Mouse (Mus musculus) embryonic facial prominence, embryonic 13.5 days (tissue): ENCODE results near the gene Nrxn1. TPM values are rescaled to one million over a fixed set of nuclear protein-coding genes. Genes with fewer than 3 reads are reported as not detected.

Experiments used
- ATAC-seq: fragments of 200-750 bp; cut with Nextera tagmentation; 2 replicates; pipeline ENCODE4 v1.8.0; 2017; ENCODE audit warnings: low read depth; ENCODE audit not compliant: insufficient number of reproducible peaks, insufficient read depth, low FRiP score, low TSS enrichment
- H3K27ac ChIP-seq: fragments of 300-500 bp; sonication (generic); 2 replicates; pipeline ENCODE4 v1.5.1; 2015; ENCODE audit warnings: moderate library complexity, mild to moderate bottlenecking, inconsistent platforms
- H3K27me3 ChIP-seq: fragments of 300-500 bp; sonication (generic); 2 replicates; pipeline ENCODE4 v1.6.1; 2015; ENCODE audit warnings: mild to moderate bottlenecking, inconsistent platforms
- H3K36me3 ChIP-seq: fragments of 300-500 bp; sonication (generic); 2 replicates; pipeline ENCODE4 v1.6.1; 2015; ENCODE audit warnings: mild to moderate bottlenecking, inconsistent platforms
- H3K4me1 ChIP-seq: fragments of 300-500 bp; sonication (generic); 2 replicates; pipeline ENCODE4 v1.6.1; 2015; ENCODE audit warnings: inconsistent platforms
- H3K4me2 ChIP-seq: fragments of 300-500 bp; sonication (generic); 2 replicates; pipeline ENCODE4 v1.6.1; 2015; ENCODE audit warnings: moderate library complexity, mild to moderate bottlenecking, inconsistent platforms
- H3K4me3 ChIP-seq: fragments of 300-500 bp; sonication (generic); 2 replicates; pipeline ENCODE4 v1.5.1; 2015; ENCODE audit warnings: mild to moderate bottlenecking, inconsistent platforms
- H3K9ac ChIP-seq: fragments of 300-500 bp; sonication (generic); 2 replicates; pipeline ENCODE4 v1.6.1; 2015; ENCODE audit warnings: mild to moderate bottlenecking, inconsistent platforms
- H3K9me3 ChIP-seq: fragments of 300-500 bp; sonication (generic); 2 replicates; pipeline ENCODE4 v1.6.1; 2016; ENCODE audit warnings: inconsistent platforms
- WGBS: fragments of 180-500 bp; shearing (Covaris S2); methylation state at CpG from one replicate; pipeline ENCODE4 v1.1.7; 2015; ENCODE audit warnings: mixed read lengths; 5-methylcytosine and 5-hydroxymethylcytosine counted together
- polyA plus RNA-seq: library from polyadenylated mRNA; unstranded; fragments of >200 nt; fragmentation: Nextera tagmentation; extraction: Ambion mirVana; gene quantifications from 2 replicates; pipeline ENCODE4 v1.2.1, GENCODE M21; 2015

Nrxn1 gene
- polyA plus RNA-seq, 1 experiment from 2014 or later = 10.3 TPM

- Histone ChIP-seq H3K4me2 (no peak overlapping the region), H3K9me3 (no peaks in the 10 kb centered on the region), H3K9ac (no peak overlapping the region), H3K27ac (no peak overlapping the region), H3K36me3 (no peaks in the 10 kb centered on the region), H3K27me3 (no peaks in the 10 kb centered on the region), H3K4me3 (no peak overlapping the region), H3K4me1 (no peaks in the 10 kb centered on the region)
- 74% methylated on average over 9 of the region's 9 CpGs for WGBS
- ATAC-seq = no peak
Measured at GRCm38 (mm10) chr17:90594798-90595533, 497.9 kb downstream of the Nrxn1 start.

- no peak overlapping the region for H3K9ac ChIP-seq
- no peak for ATAC-seq
- no peaks in the 10 kb centered on the region for H3K9me3 ChIP-seq
- H3K36me3 ChIP-seq = no peaks in the 10 kb centered on the region
- H3K4me3 ChIP-seq = no peak overlapping the region
- H3K27ac ChIP-seq = no peak overlapping the region
- H3K4me2 ChIP-seq = no peak overlapping the region
- H3K4me1 ChIP-seq = 0 out of 2 replicates have a peak, but pooled peaks cover 4% of the 10 kb centered on the region
- 0 out of 2 replicates have a peak, but pooled peaks cover 4% of the 10 kb centered on the region for H3K27me3 ChIP-seq
Measured at GRCm38 (mm10) chr17:90586891-90587290, 506.0 kb downstream of the Nrxn1 start.

- Histone ChIP-seq H3K4me1 (0 out of 2 replicates have a peak, but pooled peaks cover 4% of the 10 kb centered on the region), H3K27ac (no peak overlapping the region), H3K4me2 (peak overlapping the region; percentile 48), H3K9ac (no peak overlapping the region), H3K27me3 (0 out of 2 replicates have a peak, but pooled peaks cover 4% of the 10 kb centered on the region), H3K9me3 (no peaks in the 10 kb centered on the region), H3K36me3 (no peaks in the 10 kb centered on the region), H3K4me3 (no peak overlapping the region)
- WGBS = 24% methylated on average over 8 of the region's 8 CpGs
- peak; percentile 78 for ATAC-seq
Measured at GRCm38 (mm10) chr17:90584666-90585195, 508.1 kb downstream of the Nrxn1 start.

- no peak for ATAC-seq
- 0 out of 2 replicates have a peak, but pooled peaks cover 4% of the 10 kb centered on the region for H3K4me1 ChIP-seq
- no peak overlapping the region for H3K4me3 ChIP-seq
- H3K9me3 ChIP-seq = no peaks in the 10 kb centered on the region
- no peak overlapping the region for H3K4me2 ChIP-seq
- 44% methylated on average over 12 of the region's 12 CpGs for WGBS
- no peaks in the 10 kb centered on the region for H3K36me3 ChIP-seq
- H3K9ac ChIP-seq = no peak overlapping the region
- no peak overlapping the region for H3K27ac ChIP-seq
- H3K27me3 ChIP-seq = 0 out of 2 replicates have a peak, but pooled peaks cover 4% of the 10 kb centered on the region
Measured at GRCm38 (mm10) chr17:90583826-90584534, 508.9 kb downstream of the Nrxn1 start.

- 0 out of 2 replicates have a peak, but pooled peaks cover 4% of the 10 kb centered on the region for H3K4me1 ChIP-seq
- H3K9me3 ChIP-seq = no peaks in the 10 kb centered on the region
- H3K4me3 ChIP-seq = no peak overlapping the region
- ATAC-seq = no peak
- 0 out of 2 replicates have a peak, but pooled peaks cover 4% of the 10 kb centered on the region for H3K27me3 ChIP-seq
- H3K4me2 ChIP-seq = no peak overlapping the region
- no peak overlapping the region for H3K9ac ChIP-seq
- no peaks in the 10 kb centered on the region for H3K36me3 ChIP-seq
- WGBS = 65% methylated on average over 3 of the region's 3 CpGs
- no peak overlapping the region for H3K27ac ChIP-seq
Measured at GRCm38 (mm10) chr17:90583196-90583595, 509.7 kb downstream of the Nrxn1 start.

- H3K27ac ChIP-seq = no peak overlapping the region
- no peak for ATAC-seq
- no peaks in the 10 kb centered on the region for H3K9me3 ChIP-seq
- WGBS = 73% methylated on average over 2 of the region's 2 CpGs
- H3K9ac ChIP-seq = no peak overlapping the region
- no peaks in the 10 kb centered on the region for H3K27me3 ChIP-seq
- no peak overlapping the region for H3K4me3 ChIP-seq
- no peak overlapping the region for H3K4me2 ChIP-seq
- no peaks in the 10 kb centered on the region for H3K4me1 ChIP-seq
- H3K36me3 ChIP-seq = no peaks in the 10 kb centered on the region
Measured at GRCm38 (mm10) chr17:90569877-90570276, 523.0 kb downstream of the Nrxn1 start.

- H3K9ac ChIP-seq = no peak overlapping the region
- H3K9me3 ChIP-seq = no peaks in the 10 kb centered on the region
- H3K27ac ChIP-seq = no peak overlapping the region
- no peak for ATAC-seq
- no peak overlapping the region for H3K4me2 ChIP-seq
- no peaks in the 10 kb centered on the region for H3K27me3 ChIP-seq
- 89% methylated on average over 2 of the region's 2 CpGs for WGBS
- no peaks in the 10 kb centered on the region for H3K4me1 ChIP-seq
- no peaks in the 10 kb centered on the region for H3K36me3 ChIP-seq
- no peak overlapping the region for H3K4me3 ChIP-seq
Measured at GRCm38 (mm10) chr17:90565186-90565585, 527.7 kb downstream of the Nrxn1 start.

GRCm38 (mm10) chr17:90556376-90556775, 536.5 kb downstream of the Nrxn1 start:
- H3K9ac ChIP-seq = no peak overlapping the region
- ATAC-seq = 0 out of 2 replicates have a peak, but pooled peaks have one; percentile 52
- no peaks in the 10 kb centered on the region for H3K4me1 ChIP-seq
- H3K4me3 ChIP-seq = no peak overlapping the region
- no peak overlapping the region for H3K4me2 ChIP-seq
- H3K27me3 ChIP-seq = no peaks in the 10 kb centered on the region
- no peaks in the 10 kb centered on the region for H3K9me3 ChIP-seq
- no peaks in the 10 kb centered on the region for H3K36me3 ChIP-seq
- H3K27ac ChIP-seq = no peak overlapping the region

GRCm38 (mm10) chr17:90550415-90550814, 542.5 kb downstream of the Nrxn1 start:
- H3K4me3 ChIP-seq = no peak overlapping the region
- WGBS = 61% methylated on average over 4 of the region's 4 CpGs
- no peaks in the 10 kb centered on the region for H3K9me3 ChIP-seq
- H3K4me1 ChIP-seq = no peaks in the 10 kb centered on the region
- no peak overlapping the region for H3K9ac ChIP-seq
- no peak overlapping the region for H3K4me2 ChIP-seq
- no peak overlapping the region for H3K27ac ChIP-seq
- H3K36me3 ChIP-seq = no peaks in the 10 kb centered on the region
- H3K27me3 ChIP-seq = no peaks in the 10 kb centered on the region
- ATAC-seq = no peak

- H3K36me3 ChIP-seq = no peaks in the 10 kb centered on the region
- H3K9ac ChIP-seq = no peak overlapping the region
- no peak overlapping the region for H3K4me2 ChIP-seq
- WGBS = 79% methylated on average over 4 of the region's 4 CpGs
- no peaks in the 10 kb centered on the region for H3K4me1 ChIP-seq
- no peak overlapping the region for H3K4me3 ChIP-seq
- no peak for ATAC-seq
- H3K9me3 ChIP-seq = no peaks in the 10 kb centered on the region
- H3K27ac ChIP-seq = no peak overlapping the region
- H3K27me3 ChIP-seq = no peaks in the 10 kb centered on the region
Measured at GRCm38 (mm10) chr17:90546806-90547205, 546.1 kb downstream of the Nrxn1 start.

- whole genome bisulfite sequencing = 66% methylated on average over 8 of the region's 8 CpGs
- no peaks in the 10 kb centered on the region for H3K4me1 ChIP-seq
- no peaks in the 10 kb centered on the region for H3K9me3 ChIP-seq
- H3K36me3 ChIP-seq = no peaks in the 10 kb centered on the region
- no peaks in the 10 kb centered on the region for H3K27me3 ChIP-seq
- no peak overlapping the region for H3K4me3 ChIP-seq
- ATAC-seq = no peak
- no peak overlapping the region for H3K4me2 ChIP-seq
- H3K9ac ChIP-seq = no peak overlapping the region
- no peak overlapping the region for H3K27ac ChIP-seq
Measured at GRCm38 (mm10) chr17:90544639-90545259, 548.1 kb downstream of the Nrxn1 start.
